Mouse (Mus musculus): ENCODE measurements around the gene Gas7. TPM values are rescaled to one million over a fixed set of nuclear protein-coding genes. Genes with fewer than 3 reads are reported as not detected.

Gas7 gene
- polyA plus RNA-seq, 1 experiment from 2014 or later: 2.3 TPM

DNA sequence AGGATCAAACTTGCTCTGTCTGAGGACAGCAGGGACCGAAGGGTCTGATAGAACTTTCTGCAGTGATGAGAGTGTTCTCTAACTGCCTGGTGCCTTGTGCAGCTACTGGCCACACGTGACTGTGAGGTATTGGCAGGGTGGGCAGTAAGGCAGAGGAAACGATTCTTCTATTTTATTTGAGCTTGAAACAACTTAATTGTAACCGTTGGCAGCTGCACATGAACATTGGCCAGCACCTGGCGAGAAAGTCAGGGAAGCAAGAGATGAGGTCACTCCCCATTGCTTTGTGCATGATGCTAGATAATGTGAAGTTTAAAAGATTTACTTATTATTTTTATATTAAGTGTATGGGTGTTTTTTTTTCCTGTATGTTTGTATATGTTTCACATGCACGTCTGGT lies 77.9 kb downstream of the Gas7 start:
- H3K9ac ChIP-seq (ENCODE audit: low read depth, low read length): no peak overlapping the region
- H3K4me3 ChIP-seq (ENCODE audit: low read depth, low read length): no peak overlapping the region
- 83% methylated on average over 6 of the region's 6 CpGs for WGBS
- H3K4me1 ChIP-seq (replicated peaks; ENCODE audit: control insufficient read depth, insufficient read depth, low read length): peaks cover 4% of the 10 kb centered on the region; the same call in 1 of the 2 replicates
- H3K27me3 ChIP-seq (replicated peaks; ENCODE audit: control insufficient read depth, insufficient read depth, low read length): no peaks in the 10 kb centered on the region
- no peak overlapping the region for H3K4me2 ChIP-seq
- H3K9me3 ChIP-seq (ENCODE audit: control insufficient read depth, low read length): no peaks in the 10 kb centered on the region
- DNase-seq (ENCODE audit: low spot score): no peak
- no peak overlapping the region for H3K27ac ChIP-seq (ENCODE audit: low read depth, low read length)
- H3K36me3 ChIP-seq (ENCODE audit: control insufficient read depth, insufficient read depth, low read length): no peaks in the 10 kb centered on the region
- no peak for ATAC-seq (replicated peaks; ENCODE audit: low FRiP score)

DNA sequence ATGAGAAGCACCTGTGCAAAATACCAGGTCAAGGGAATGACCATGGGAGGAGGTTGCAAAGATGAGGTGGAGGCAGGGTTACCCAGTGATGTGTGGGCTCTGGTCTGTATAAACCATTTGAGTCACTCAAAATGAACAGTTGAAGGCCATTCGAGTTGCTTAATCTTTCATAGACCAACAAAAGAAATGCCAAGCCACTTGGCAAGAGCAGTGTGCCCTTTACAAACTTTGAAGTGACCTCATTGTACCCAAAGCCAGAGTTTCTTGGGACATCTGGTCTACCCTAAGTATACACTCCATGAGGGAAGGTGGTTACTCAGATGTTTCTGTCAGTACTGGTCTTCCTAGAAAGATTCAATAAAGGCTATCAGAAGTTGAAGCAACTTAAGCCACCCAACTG lies 80.5 kb downstream of the Gas7 start:
- H3K4me2 ChIP-seq: no peak overlapping the region
- ATAC-seq (replicated peaks; ENCODE audit: low FRiP score) (no peak), DNase-seq (ENCODE audit: low spot score) (no peak)
- no peak overlapping the region for H3K9ac ChIP-seq (ENCODE audit: low read depth, low read length)
- no peaks in the 10 kb centered on the region for H3K36me3 ChIP-seq (ENCODE audit: control insufficient read depth, insufficient read depth, low read length)
- H3K27ac ChIP-seq (ENCODE audit: low read depth, low read length): no peak overlapping the region
- no peaks in the 10 kb centered on the region for H3K9me3 ChIP-seq (ENCODE audit: control insufficient read depth, low read length)
- H3K4me3 ChIP-seq (ENCODE audit: low read depth, low read length): no peak overlapping the region
- H3K4me1 ChIP-seq (replicated peaks; ENCODE audit: control insufficient read depth, insufficient read depth, low read length): no peaks in the 10 kb centered on the region
- no peaks in the 10 kb centered on the region for H3K27me3 ChIP-seq (replicated peaks; ENCODE audit: control insufficient read depth, insufficient read depth, low read length)
- 76% methylated on average over 1 of the region's 1 CpGs for WGBS

DNA sequence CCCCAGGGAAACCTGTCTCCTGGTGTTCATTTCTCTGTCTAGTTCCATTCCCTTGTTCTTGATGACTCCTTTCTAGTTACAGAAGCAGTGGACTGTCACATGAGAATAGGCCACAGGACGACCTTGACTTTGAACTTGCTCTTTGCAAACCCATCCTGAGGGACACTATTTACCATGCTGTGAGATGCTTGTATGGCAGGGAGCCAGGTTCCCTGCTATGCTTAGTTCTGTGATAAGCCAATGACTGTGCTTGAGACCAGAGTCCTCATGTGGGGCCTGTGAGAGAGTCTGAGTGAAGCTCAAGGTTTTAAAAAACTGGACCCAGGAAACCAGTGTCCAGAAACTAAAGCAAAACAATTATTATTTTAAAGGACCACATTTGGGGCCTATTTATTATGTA lies 81.2 kb downstream of the Gas7 start:
- no peak overlapping the region for H3K27ac ChIP-seq (ENCODE audit: low read depth, low read length)
- H3K4me2 ChIP-seq: no peak overlapping the region
- DNase-seq (ENCODE audit: low spot score) (no peak), ATAC-seq (replicated peaks; ENCODE audit: low FRiP score) (no peak)
- H3K9ac ChIP-seq (ENCODE audit: low read depth, low read length): no peak overlapping the region
- H3K9me3 ChIP-seq (ENCODE audit: control insufficient read depth, low read length): no peaks in the 10 kb centered on the region
- H3K4me3 ChIP-seq (ENCODE audit: low read depth, low read length): no peak overlapping the region
- no peaks in the 10 kb centered on the region for H3K27me3 ChIP-seq (replicated peaks; ENCODE audit: control insufficient read depth, insufficient read depth, low read length)
- WGBS: 81% methylated on average over 1 of the region's 1 CpGs
- H3K36me3 ChIP-seq (ENCODE audit: control insufficient read depth, insufficient read depth, low read length): no peaks in the 10 kb centered on the region
- no peaks in the 10 kb centered on the region for H3K4me1 ChIP-seq (replicated peaks; ENCODE audit: control insufficient read depth, insufficient read depth, low read length)

DNA sequence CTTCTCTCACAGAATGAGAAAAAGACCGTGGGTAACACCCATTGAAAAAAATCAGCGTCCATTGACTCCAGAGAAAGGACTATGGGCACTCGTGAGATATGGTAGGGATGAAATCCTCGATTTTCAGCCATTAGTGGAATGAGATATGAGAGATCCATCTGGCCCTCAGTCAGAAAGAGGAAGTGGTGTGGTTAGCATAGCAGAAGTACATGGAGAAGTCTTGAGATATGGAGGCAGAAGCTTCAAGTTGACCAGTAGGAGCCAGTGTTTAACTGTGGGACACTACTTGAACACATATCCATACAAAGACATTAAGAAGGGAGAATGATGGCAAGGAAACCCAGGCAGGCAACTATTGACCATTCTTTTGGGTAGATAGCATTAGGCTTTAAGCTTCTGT lies 82.1 kb downstream of the Gas7 start:
- Histone ChIP-seq H3K27ac (ENCODE audit: low read depth, low read length) (no peak overlapping the region), H3K9me3 (ENCODE audit: control insufficient read depth, low read length) (no peaks in the 10 kb centered on the region), H3K4me3 (ENCODE audit: low read depth, low read length) (no peak overlapping the region), H3K36me3 (ENCODE audit: control insufficient read depth, insufficient read depth, low read length) (no peaks in the 10 kb centered on the region), H3K27me3 (replicated peaks; ENCODE audit: control insufficient read depth, insufficient read depth, low read length) (no peaks in the 10 kb centered on the region), H3K4me1 (replicated peaks; ENCODE audit: control insufficient read depth, insufficient read depth, low read length) (no peaks in the 10 kb centered on the region), H3K4me2 (no peak overlapping the region), H3K9ac (ENCODE audit: low read depth, low read length) (no peak overlapping the region)
- 62% methylated on average over 4 of the region's 4 CpGs for WGBS
- ATAC-seq (replicated peaks; ENCODE audit: low FRiP score) (no peak), DNase-seq (ENCODE audit: low spot score) (no peak)

DNA sequence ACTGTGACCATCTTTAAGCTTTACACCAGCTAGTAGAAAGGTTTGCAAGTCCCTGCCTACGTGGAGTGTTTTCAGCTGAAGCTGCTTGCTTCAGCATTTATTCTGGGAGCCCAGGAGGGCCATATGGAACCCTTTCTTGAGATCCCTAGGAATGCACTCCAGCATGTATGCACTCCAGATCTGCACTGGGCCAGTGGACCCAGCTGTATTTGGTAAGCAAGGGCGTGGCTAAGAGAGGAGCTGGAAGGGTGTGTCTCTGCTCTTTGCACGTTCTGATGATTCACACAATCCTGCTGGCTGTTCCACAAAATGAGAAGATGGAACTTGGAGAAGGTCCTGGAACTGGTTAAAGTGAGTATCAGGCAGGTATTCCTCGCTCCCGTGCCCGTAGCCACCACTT lies 83.3 kb downstream of the Gas7 start:
- ATAC-seq (replicated peaks; ENCODE audit: low FRiP score) (no peak), DNase-seq (ENCODE audit: low spot score) (no peak)
- Histone ChIP-seq H3K27ac (ENCODE audit: low read depth, low read length) (no peak overlapping the region), H3K4me2 (no peak overlapping the region), H3K4me1 (replicated peaks; ENCODE audit: control insufficient read depth, insufficient read depth, low read length) (no peaks in the 10 kb centered on the region), H3K36me3 (ENCODE audit: control insufficient read depth, insufficient read depth, low read length) (no peaks in the 10 kb centered on the region), H3K27me3 (replicated peaks; ENCODE audit: control insufficient read depth, insufficient read depth, low read length) (no peaks in the 10 kb centered on the region), H3K9me3 (ENCODE audit: control insufficient read depth, low read length) (no peaks in the 10 kb centered on the region), H3K9ac (ENCODE audit: low read depth, low read length) (no peak overlapping the region), H3K4me3 (ENCODE audit: low read depth, low read length) (no peak overlapping the region)
- WGBS: 72% methylated on average over 6 of the region's 6 CpGs

DNA sequence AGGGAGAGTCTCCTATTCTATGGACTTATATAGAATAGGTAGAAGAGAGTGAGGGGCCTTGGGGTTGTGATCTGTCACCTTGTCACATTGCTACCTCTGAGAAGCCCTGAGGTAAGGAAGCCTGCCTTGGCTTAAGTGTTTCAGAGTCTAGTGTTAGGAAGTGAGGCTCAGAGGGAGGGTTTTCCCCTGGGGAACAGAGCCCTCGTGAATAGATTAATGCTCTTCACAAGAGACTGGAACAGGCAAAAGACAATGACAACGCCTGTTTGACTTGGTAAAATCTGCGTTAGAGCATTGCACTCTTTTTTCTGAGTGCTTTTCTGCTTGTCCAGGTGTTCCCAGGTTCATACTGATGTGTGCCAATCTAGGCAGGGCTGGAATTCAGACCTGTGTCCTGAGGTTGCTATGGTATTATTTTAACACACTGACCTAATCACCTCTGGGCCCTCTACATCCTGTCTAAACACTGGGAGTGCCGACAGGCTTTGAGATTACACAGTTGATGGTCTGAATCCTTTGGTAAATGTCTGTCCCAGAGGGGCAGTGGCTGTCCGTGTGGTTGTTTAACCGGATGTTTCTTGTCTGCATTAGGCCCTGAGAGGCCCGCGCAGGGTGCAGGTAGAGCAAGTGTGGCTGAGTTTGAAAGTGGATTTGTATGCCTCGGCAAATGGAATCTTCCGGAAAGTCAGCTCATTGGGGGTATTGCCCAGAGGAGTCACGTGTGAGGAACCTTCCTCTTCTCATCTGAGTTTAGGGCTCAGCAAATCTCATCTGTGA lies 89.6 kb downstream of the Gas7 start:
- H3K9ac ChIP-seq (ENCODE audit: low read depth, low read length): no peak overlapping the region
- H3K9me3 ChIP-seq (ENCODE audit: control insufficient read depth, low read length): no peaks in the 10 kb centered on the region
- no peak for DNase-seq (ENCODE audit: low spot score)
- H3K4me2 ChIP-seq: no peak overlapping the region
- H3K27me3 ChIP-seq (replicated peaks; ENCODE audit: control insufficient read depth, insufficient read depth, low read length): no peaks in the 10 kb centered on the region
- peak overlapping the region; percentile 19; the same call in 1 of the 2 replicates for H3K27ac ChIP-seq (ENCODE audit: low read depth, low read length)
- no peak overlapping the region for H3K4me3 ChIP-seq (ENCODE audit: low read depth, low read length)
- H3K4me1 ChIP-seq (replicated peaks; ENCODE audit: control insufficient read depth, insufficient read depth, low read length): peaks cover 8% of the 10 kb centered on the region; the same call in 1 of the 2 replicates
- H3K36me3 ChIP-seq (ENCODE audit: control insufficient read depth, insufficient read depth, low read length): no peaks in the 10 kb centered on the region
- 43% methylated on average over 11 of the region's 11 CpGs for WGBS
- peak; percentile 43; the same call in 1 of the 2 replicates for ATAC-seq (replicated peaks; ENCODE audit: low FRiP score)

DNA sequence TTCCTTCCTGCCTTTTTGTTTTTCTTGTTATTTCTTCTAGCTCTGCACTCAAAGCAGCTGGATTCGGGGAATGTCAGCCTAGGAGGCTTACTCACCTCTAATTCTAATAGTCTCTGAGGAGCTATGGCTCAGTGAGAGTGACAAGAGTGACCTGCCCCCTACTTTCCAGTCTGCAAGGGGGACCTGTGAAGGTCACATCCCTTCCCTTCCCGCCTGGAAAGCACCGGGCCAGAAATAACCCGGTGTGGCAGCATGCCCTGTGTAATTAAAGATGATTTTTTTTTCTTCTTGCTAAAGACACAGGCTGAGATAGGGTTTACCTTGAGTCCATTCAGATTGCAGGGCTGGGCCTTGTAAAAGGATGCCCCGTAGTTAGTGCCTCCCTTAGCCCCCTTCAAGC lies 91.3 kb downstream of the Gas7 start:
- Histone ChIP-seq H3K9me3 (ENCODE audit: control insufficient read depth, low read length) (no peaks in the 10 kb centered on the region), H3K4me2 (no peak overlapping the region), H3K4me3 (ENCODE audit: low read depth, low read length) (no peak overlapping the region), H3K4me1 (replicated peaks; ENCODE audit: control insufficient read depth, insufficient read depth, low read length) (peaks cover 10% of the 10 kb centered on the region; the same call in 1 of the 2 replicates), H3K27me3 (replicated peaks; ENCODE audit: control insufficient read depth, insufficient read depth, low read length) (no peaks in the 10 kb centered on the region), H3K27ac (ENCODE audit: low read depth, low read length) (no peak overlapping the region), H3K36me3 (ENCODE audit: control insufficient read depth, insufficient read depth, low read length) (no peaks in the 10 kb centered on the region), H3K9ac (ENCODE audit: low read depth, low read length) (no peak overlapping the region)
- ATAC-seq (replicated peaks; ENCODE audit: low FRiP score) (no peak), DNase-seq (ENCODE audit: low spot score) (no peak)
- 57% methylated on average over 5 of the region's 5 CpGs for WGBS

DNA sequence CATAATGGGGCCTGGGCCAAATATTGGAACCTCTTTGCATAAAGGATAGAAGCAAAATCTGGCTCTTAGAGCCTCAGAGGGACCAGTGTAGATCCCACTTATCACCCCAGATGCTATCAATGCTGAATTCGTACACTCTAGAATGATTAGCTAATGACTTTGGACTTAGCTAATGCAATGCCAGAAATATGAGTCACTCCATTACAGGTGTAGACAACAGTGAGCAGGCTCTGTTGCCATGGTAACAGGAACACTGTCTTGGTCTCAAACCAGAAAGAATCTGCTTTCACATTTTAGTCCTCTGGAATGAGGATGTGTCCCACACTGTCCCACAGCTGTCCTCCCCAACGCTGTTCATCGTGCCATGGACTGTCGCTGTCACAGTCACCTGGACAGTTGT lies 94.1 kb downstream of the Gas7 start:
- no peaks in the 10 kb centered on the region for H3K36me3 ChIP-seq (ENCODE audit: control insufficient read depth, insufficient read depth, low read length)
- no peak overlapping the region for H3K4me2 ChIP-seq
- no peak overlapping the region for H3K27ac ChIP-seq (ENCODE audit: low read depth, low read length)
- no peak overlapping the region for H3K4me3 ChIP-seq (ENCODE audit: low read depth, low read length)
- H3K9me3 ChIP-seq (ENCODE audit: control insufficient read depth, low read length): no peaks in the 10 kb centered on the region
- H3K4me1 ChIP-seq (replicated peaks; ENCODE audit: control insufficient read depth, insufficient read depth, low read length): peaks cover 10% of the 10 kb centered on the region; the same call in 1 of the 2 replicates
- no peak for DNase-seq (ENCODE audit: low spot score)
- ATAC-seq (replicated peaks; ENCODE audit: low FRiP score): no peak
- H3K9ac ChIP-seq (ENCODE audit: low read depth, low read length): no peak overlapping the region
- 82% methylated on average over 4 of the region's 4 CpGs for WGBS
- H3K27me3 ChIP-seq (replicated peaks; ENCODE audit: control insufficient read depth, insufficient read depth, low read length): no peaks in the 10 kb centered on the region
